Mouse (Mus musculus): ENCODE data around the gene C530008M17Rik. TPM values are rescaled to one million over a fixed set of nuclear protein-coding genes. Genes with fewer than 3 reads are reported as not detected.

C530008M17Rik gene
- polyA plus RNA-seq (2014; fragmentation: Illumina TruSeq; extraction: RNeasy Lipid Tissue Mini Kit (QIAGEN cat#74804); ENCODE audit: low read depth, low replicate concordance), result 68.5 TPM

DNA sequence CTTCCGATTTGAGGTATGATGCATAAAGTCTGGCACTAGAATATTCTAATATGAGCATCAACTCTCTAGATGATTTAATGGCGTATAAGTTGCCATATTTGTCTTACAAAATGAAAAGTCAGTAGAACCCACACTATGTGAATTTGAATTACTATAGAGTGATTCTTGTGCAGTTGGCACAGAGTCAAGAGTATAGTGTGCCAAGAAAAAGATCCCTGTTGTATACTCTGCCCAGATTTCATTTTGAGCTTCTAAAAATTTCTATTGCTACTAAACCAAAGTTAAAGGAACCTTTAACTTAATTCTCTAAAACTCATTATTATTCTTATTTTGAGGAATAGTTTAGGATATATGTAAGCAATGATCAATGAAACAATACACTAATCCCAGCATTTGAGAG lies at the start of gene C530008M17Rik:
Gene C530008M17Rik (plus strand): TSS at position 301 of the 400 bp plus-strand sequence.

DNA sequence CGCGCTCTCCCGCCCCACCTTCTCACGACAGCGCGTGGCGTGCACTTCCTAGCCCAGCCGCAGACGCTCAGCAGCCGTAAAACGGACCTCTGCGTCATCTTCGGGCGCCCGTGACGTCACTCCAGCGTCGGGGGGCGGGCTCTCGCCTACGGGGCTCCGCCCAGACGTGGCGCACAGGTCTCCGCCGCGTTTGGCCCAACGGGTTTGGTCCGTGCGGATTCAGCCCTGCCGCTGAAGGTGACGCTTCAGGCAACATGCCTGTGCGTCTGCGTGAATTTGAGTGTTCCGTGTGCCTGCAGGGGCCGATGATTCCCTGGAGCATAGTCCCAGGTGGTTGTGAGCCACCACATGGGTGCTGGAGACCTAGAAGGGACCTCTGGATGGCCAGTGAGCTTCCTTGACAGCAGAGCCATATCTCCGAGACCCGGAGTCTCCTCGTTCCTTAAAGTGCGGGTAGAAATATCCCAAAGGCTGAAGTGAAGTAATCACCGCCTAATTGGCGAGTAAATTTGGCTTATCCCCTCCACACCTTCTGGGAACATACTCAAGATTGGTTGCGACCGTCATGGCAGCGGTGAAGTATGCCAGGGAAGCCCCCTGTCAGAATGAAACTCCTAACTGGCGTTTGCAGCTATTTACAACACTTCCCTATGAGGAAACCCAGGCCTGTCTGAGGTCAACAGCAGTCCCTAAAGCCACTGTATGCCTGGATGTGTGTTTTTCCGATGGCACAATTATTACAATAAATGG lies 249.3 kb downstream of the C530008M17Rik start, which contains the start of gene Aasdh:
Gene Aasdh (minus strand): TSS at position 110 of the 750 bp plus-strand sequence.

Other genes with a start within 250 kb of the C530008M17Rik start
- gene Gm7271, start 172.5 kb upstream of the C530008M17Rik start, polyA plus RNA-seq (2014; fragmentation: Illumina TruSeq; extraction: RNeasy Lipid Tissue Mini Kit (QIAGEN cat#74804); ENCODE audit: low read depth, low replicate concordance), result not detected
- 138 TPM for gene Exoc1, start 127.2 kb upstream of the C530008M17Rik start, polyA plus RNA-seq (2014; fragmentation: Illumina TruSeq; extraction: RNeasy Lipid Tissue Mini Kit (QIAGEN cat#74804); ENCODE audit: low read depth, low replicate concordance)
- 9.6 TPM for gene Cep135, start 67.8 kb upstream of the C530008M17Rik start, polyA plus RNA-seq (2014; fragmentation: Illumina TruSeq; extraction: RNeasy Lipid Tissue Mini Kit (QIAGEN cat#74804); ENCODE audit: low read depth, low replicate concordance)
- gene Aasdh, start 249.0 kb downstream of the C530008M17Rik start, polyA plus RNA-seq (2014; fragmentation: Illumina TruSeq; extraction: RNeasy Lipid Tissue Mini Kit (QIAGEN cat#74804); ENCODE audit: low read depth, low replicate concordance), result 38.5 TPM

Data from sigmoid colon, adult 10 weeks (tissue).